Mouse (Mus musculus) CH12.LX (cell line): ENCODE measurements around the gene Meaf6. TPM values are rescaled to one million over a fixed set of nuclear protein-coding genes. Genes with fewer than 3 reads are reported as not detected.

Experiments
- DNase-seq: peaks from one replicate; pipeline ENCODE4 v3.0.0-alpha.2; 2013; ENCODE audit errors: extremely low read depth
- H3K27ac ChIP-seq: 2 replicates; pipeline ENCODE4 v1.5.1; 2012; ENCODE audit warnings: low read depth, mild to moderate bottlenecking, control low read depth, moderate library complexity; ENCODE audit not compliant: insufficient read depth
- H3K27me3 ChIP-seq: replicated peaks from 2 replicates; pipeline ENCODE3; 2012; ENCODE audit warnings: inconsistent platforms
- H3K36me3 ChIP-seq, 2 experiments: replicated peaks in 1 of 2; 2 replicates each; pipeline versions ENCODE3 to v1.6.1; 2012; ENCODE audit warnings: inconsistent platforms in 1 of 2, low read length in 1 of 2, mild to moderate bottlenecking in 1 of 2, mixed read lengths in 1 of 2, moderate library complexity in 1 of 2; ENCODE audit not compliant: control insufficient read depth in 1 of 2, insufficient read depth in 1 of 2
- H3K4me1 ChIP-seq, 2 experiments: 2 replicates each; pipeline ENCODE4 v1.6.1; 2012; ENCODE audit warnings: inconsistent platforms in 1 of 2, moderate library complexity in 1 of 2; ENCODE audit not compliant: insufficient read depth in 2 of 2, control insufficient read depth in 1 of 2
- H3K4me2 ChIP-seq: 2 replicates; pipeline ENCODE4 v1.6.1; 2012; ENCODE audit warnings: low read depth, mild to moderate bottlenecking, control low read depth; ENCODE audit not compliant: poor library complexity, insufficient read depth, severe bottlenecking
- H3K4me3 ChIP-seq, 3 experiments: fragments of 150-350 bp in 1 of 3; sonication (generic) in 1 of 3; replicated peaks in 1 of 3; 2 replicates each; pipeline versions ENCODE3 to v1.5.1; 2011 to 2012; ENCODE audit warnings: low read depth in 2 of 3, low read length in 2 of 3, mild to moderate bottlenecking in 2 of 3, moderate library complexity in 2 of 3, control low read depth in 1 of 3, improper control_type of control experiment in 1 of 3, inconsistent platforms in 1 of 3, mixed read lengths in 1 of 3; ENCODE audit not compliant: poor library complexity in 1 of 3
- H3K79me2 ChIP-seq: replicated peaks from 2 replicates; pipeline ENCODE4 v1.6.1; 2012; ENCODE audit warnings: mild to moderate bottlenecking, moderate library complexity; ENCODE audit not compliant: control insufficient read depth, poor library complexity, insufficient read depth, severe bottlenecking; ENCODE audit errors: extremely low read depth
- H3K9ac ChIP-seq: 2 replicates; pipeline ENCODE4 v1.6.1; 2012; ENCODE audit warnings: low read depth, mild to moderate bottlenecking, control low read depth, moderate library complexity; ENCODE audit not compliant: insufficient read depth
- H3K9me3 ChIP-seq: replicated peaks from 2 replicates; pipeline ENCODE3; 2012; ENCODE audit warnings: low read length, inconsistent platforms, mixed read lengths
- HCFC1 ChIP-seq: IDR thresholded peaks from 2 replicates; pipeline ENCODE4 v1.6.1; 2012; ENCODE audit warnings: low read depth, mild to moderate bottlenecking, inconsistent platforms, low read length, improper control_type of control experiment
- JUN ChIP-seq: IDR thresholded peaks from 2 replicates; pipeline ENCODE4 v1.6.1; 2011; ENCODE audit warnings: low read depth, mild to moderate bottlenecking, low read length, improper control_type of control experiment, moderate library complexity; ENCODE audit not compliant: insufficient read depth
- POLR2AphosphoS2 ChIP-seq: IDR thresholded peaks from 2 replicates; pipeline ENCODE4 v1.6.1; 2011; ENCODE audit warnings: low read depth, low read length, improper control_type of control experiment
- RAD21 ChIP-seq: IDR thresholded peaks from 2 replicates; pipeline ENCODE4 v1.6.1; 2011; ENCODE audit warnings: low read depth, mild to moderate bottlenecking, low read length, improper control_type of control experiment, moderate library complexity
- SMC3 ChIP-seq: IDR thresholded peaks from 2 replicates; pipeline ENCODE4 v1.6.1; 2011; ENCODE audit warnings: low read depth, low read length, improper control_type of control experiment
- dilution Hi-C: fragments of 300-500 bp; cut with MboI; formaldehyde crosslinking; loops from 2 replicates; pipeline ENCODE4 v1.14.3; 2020; ENCODE audit warnings: low sequenced_read_pairs; ENCODE audit not compliant: extremely low pct_unique_long_range_greater_than_20kb, extremely low pct_ligation_motif_present
- in situ Hi-C: fragments of 300-500 bp; cut with MboI; formaldehyde crosslinking; loops from 3 replicates; pipeline ENCODE4 v1.14.3; 2019; ENCODE audit warnings: low sequenced_read_pairs, low pct_ligation_motif_present, low pct_unique_long_range_greater_than_20kb, mixed read lengths
- polyA plus RNA-seq: library from polyadenylated mRNA; unstranded; fragments of >175 nt; gene quantifications from 2 replicates; pipeline ENCODE4 v1.2.1, GENCODE M21; 2012; ENCODE audit warnings: low read depth; ENCODE audit not compliant: insufficient read length
- total RNA-seq, 2 experiments: library from RNA; depleted of rRNA; stranded (reverse); fragments of 300-350 nt in 1 of 2; fragments of >200 nt in 1 of 2; gene quantifications; 2 replicates each; pipeline ENCODE4 v1.2.3; 2012 to 2014

Gene Meaf6
- total and polyA plus RNA-seq, 3 experiments, result 26.4 to 52.8 (median 29.3) TPM

- no peak for DNase-seq
- in situ Hi-C loops (loop anchor here (25.0 kb wide), 1 partner anchor 800 kb away; no protein-coding TSS in a partner anchor), dilution Hi-C loops (no loop called here)
- no peak overlapping the region for H3K27ac ChIP-seq
- no peak overlapping the region for H3K4me2 ChIP-seq
- no peak overlapping the region for H3K4me3 ChIP-seq
- no peaks in the 10 kb centered on the region for H3K4me1 ChIP-seq
- H3K79me2 ChIP-seq, result no peaks in the 10 kb centered on the region
- TF ChIP-seq RAD21, result no peak
- no peak for TF ChIP-seq JUN
- TF ChIP-seq HCFC1, result no peak
- no peak for TF ChIP-seq POLR2AphosphoS2
- TF ChIP-seq SMC3, result no peak
- peaks cover 70% of the 10 kb centered on the region for H3K27me3 ChIP-seq
- no peaks in the 10 kb centered on the region for H3K36me3 ChIP-seq
- peaks cover 7% of the 10 kb centered on the region for H3K9me3 ChIP-seq
- H3K9ac ChIP-seq, result no peak overlapping the region
These were observed 77.8 kb downstream of the Meaf6 start for GRCm38 (mm10) chr4:125162701-125163100.

Other genes with a start within 250 kb of the Meaf6 start
- gene Yrdc, start 234.5 kb upstream of the Meaf6 start, total RNA-seq (2012; rRNA removed), result 87.6 and 96.8 TPM in 2 replicates
- gene Yrdc, start 234.5 kb upstream of the Meaf6 start, total RNA-seq (2014; rRNA removed), result 160 and 171 TPM in 2 replicates
- 86.7 and 86.8 TPM in 2 replicates for gene Yrdc, start 234.5 kb upstream of the Meaf6 start, polyA plus RNA-seq
- gene 1110065P20Rik, start 233.9 kb upstream of the Meaf6 start, total RNA-seq (2012; rRNA removed), result 29.0 and 32.0 TPM in 2 replicates
- 22.6 and 28.5 TPM in 2 replicates for gene 1110065P20Rik, start 233.9 kb upstream of the Meaf6 start, total RNA-seq (2014; rRNA removed)
- gene 1110065P20Rik, start 233.9 kb upstream of the Meaf6 start, polyA plus RNA-seq, result 16.7 and 20.4 TPM in 2 replicates
- 0.08 and 0.13 TPM in 2 replicates for gene Maneal, start 223.0 kb upstream of the Meaf6 start, total RNA-seq (2012; rRNA removed)
- gene Maneal, start 223.0 kb upstream of the Meaf6 start, total RNA-seq (2014; rRNA removed), result not detected in 2 replicates
- not detected in 2 replicates for gene Maneal, start 223.0 kb upstream of the Meaf6 start, polyA plus RNA-seq
- not detected in 2 replicates for gene Epha10, start 204.2 kb upstream of the Meaf6 start, total RNA-seq (2012; rRNA removed)
- not detected in 2 replicates for gene Epha10, start 204.2 kb upstream of the Meaf6 start, total RNA-seq (2014; rRNA removed)
- gene Epha10, start 204.2 kb upstream of the Meaf6 start, polyA plus RNA-seq, result not detected in 2 replicates
- 12.3 and 14.5 TPM in 2 replicates for gene 9930104L06Rik, start 148.1 kb upstream of the Meaf6 start, total RNA-seq (2012; rRNA removed)
- 10.7 and 14.8 TPM in 2 replicates for gene 9930104L06Rik, start 148.1 kb upstream of the Meaf6 start, total RNA-seq (2014; rRNA removed)
- 15.3 and 15.9 TPM in 2 replicates for gene 9930104L06Rik, start 148.1 kb upstream of the Meaf6 start, polyA plus RNA-seq
- gene Cdca8, start 145.8 kb upstream of the Meaf6 start, total RNA-seq (2012; rRNA removed), result 101 and 111 TPM in 2 replicates
- gene Cdca8, start 145.8 kb upstream of the Meaf6 start, total RNA-seq (2014; rRNA removed), result 55.2 and 58.8 TPM in 2 replicates
- 174 and 188 TPM in 2 replicates for gene Cdca8, start 145.8 kb upstream of the Meaf6 start, polyA plus RNA-seq
- gene Rspo1, start 98.7 kb upstream of the Meaf6 start, total RNA-seq (2012; rRNA removed), result 0.25 and 0.29 TPM in 2 replicates
- 0.31 and 0.36 TPM in 2 replicates for gene Rspo1, start 98.7 kb upstream of the Meaf6 start, total RNA-seq (2014; rRNA removed)
- gene Rspo1, start 98.7 kb upstream of the Meaf6 start, polyA plus RNA-seq, result 0.50 and 0.87 TPM in 2 replicates
- 65.0 and 79.1 TPM in 2 replicates for gene Gnl2, start 68.5 kb upstream of the Meaf6 start, total RNA-seq (2012; rRNA removed)
- gene Gnl2, start 68.5 kb upstream of the Meaf6 start, total RNA-seq (2014; rRNA removed), result 66.8 and 80.4 TPM in 2 replicates
- gene Gnl2, start 68.5 kb upstream of the Meaf6 start, polyA plus RNA-seq, result 139 and 162 TPM in 2 replicates
- gene Dnali1, start 19.4 kb upstream of the Meaf6 start, total RNA-seq (2012; rRNA removed), result 1.2 and 2.1 TPM in 2 replicates
- 1.1 and 1.3 TPM in 2 replicates for gene Dnali1, start 19.4 kb upstream of the Meaf6 start, total RNA-seq (2014; rRNA removed)
- gene Dnali1, start 19.4 kb upstream of the Meaf6 start, polyA plus RNA-seq, result 2.3 and 2.7 TPM in 2 replicates
- gene Snip1, start 18.5 kb upstream of the Meaf6 start, total RNA-seq (2012; rRNA removed), result 23.5 and 28.7 TPM in 2 replicates
- gene Snip1, start 18.5 kb upstream of the Meaf6 start, total RNA-seq (2014; rRNA removed), result 38.8 and 46.6 TPM in 2 replicates
- gene Snip1, start 18.5 kb upstream of the Meaf6 start, polyA plus RNA-seq, result 25.0 and 25.8 TPM in 2 replicates
- 7.7 and 8.2 TPM in 2 replicates for gene Zc3h12a, start 42.7 kb downstream of the Meaf6 start, total RNA-seq (2012; rRNA removed)
- gene Zc3h12a, start 42.7 kb downstream of the Meaf6 start, total RNA-seq (2014; rRNA removed), result 1.4 and 2.1 TPM in 2 replicates
- 12.8 and 13.4 TPM in 2 replicates for gene Zc3h12a, start 42.7 kb downstream of the Meaf6 start, polyA plus RNA-seq